Mouse (Mus musculus) testis, adult 2 months (tissue): ENCODE measurements around the gene Ercc4. TPM values are rescaled to one million over a fixed set of nuclear protein-coding genes. Genes with fewer than 3 reads are reported as not detected.

ENCODE experiments used
- H3K27ac ChIP-seq: fragments of 200-500 bp; 2 replicates; pipeline ENCODE4 v1.5.1; 2012; ENCODE audit warnings: low read depth, low read length; ENCODE audit not compliant: control insufficient read depth, insufficient read depth
- H3K27me3 ChIP-seq: fragments of 200-500 bp; 2 replicates; pipeline ENCODE4 v1.6.1; 2012; ENCODE audit warnings: mild to moderate bottlenecking, low read length, moderate library complexity; ENCODE audit not compliant: control insufficient read depth, insufficient read depth
- H3K36me3 ChIP-seq: fragments of 200-500 bp; 2 replicates; pipeline ENCODE4 v1.6.1; 2012; ENCODE audit warnings: mild to moderate bottlenecking, low read length; ENCODE audit not compliant: control insufficient read depth, insufficient read depth
- H3K4me1 ChIP-seq: fragments of 200-500 bp; 2 replicates; pipeline ENCODE4 v1.6.1; 2012; ENCODE audit warnings: low read length; ENCODE audit not compliant: control insufficient read depth, insufficient read depth
- H3K4me3 ChIP-seq: fragments of 200-500 bp; 2 replicates; pipeline ENCODE4 v1.5.1; 2012; ENCODE audit warnings: low read depth, mild to moderate bottlenecking, low read length, moderate library complexity, mixed read lengths; ENCODE audit not compliant: control insufficient read depth
- CTCF ChIP-seq: fragments of 200-500 bp; IDR thresholded peaks from 2 replicates; pipeline ENCODE4 v1.5.1; 2012; ENCODE audit warnings: low read depth, mild to moderate bottlenecking, inconsistent platforms, low read length, moderate library complexity; ENCODE audit not compliant: control insufficient read depth, insufficient read depth, insufficient replicate concordance
- POLR2A ChIP-seq: fragments of 200-500 bp; IDR thresholded peaks from 2 replicates; pipeline ENCODE4 v1.6.1; 2012; ENCODE audit warnings: low read depth, mild to moderate bottlenecking, inconsistent platforms, low read length, moderate library complexity; ENCODE audit not compliant: control insufficient read depth
- polyA plus RNA-seq: library from polyadenylated mRNA; depleted of rRNA; stranded (reverse); fragments of >200 nt; gene quantifications from 2 replicates; pipeline ENCODE4 v1.2.3, GENCODE M21; 2012

The Ercc4 gene
- polyA plus RNA-seq, 1 experiment = 30.7 TPM

DNA sequence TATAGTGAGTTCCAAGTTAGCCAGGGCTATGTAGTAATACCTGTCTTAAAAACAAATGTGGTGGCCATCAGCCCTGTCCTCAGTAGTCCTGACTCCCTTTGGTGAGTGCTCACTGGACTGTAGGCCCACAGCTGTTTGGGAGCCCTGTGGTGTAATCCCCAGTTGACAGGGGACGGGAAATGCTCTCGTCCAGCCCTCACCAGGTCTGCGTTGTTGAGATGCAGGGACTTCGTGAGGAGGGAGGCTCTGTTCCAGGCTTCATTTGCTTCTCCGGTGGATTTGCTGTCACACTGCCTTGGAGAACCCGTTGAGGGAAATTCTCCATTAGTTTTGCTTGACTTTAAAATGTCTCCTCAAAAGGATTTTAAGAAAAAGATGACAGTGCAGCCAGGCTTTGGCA lies 41.3 kb downstream of the Ercc4 start:
- Histone ChIP-seq H3K4me1 (no peaks in the 10 kb centered on the region), H3K27ac (no peak overlapping the region), H3K4me3 (no peak overlapping the region), H3K36me3 (peaks cover 3% of the 10 kb centered on the region), H3K27me3 (no peaks in the 10 kb centered on the region)
- TF ChIP-seq CTCF = no peak
- no peak for TF ChIP-seq POLR2A

DNA sequence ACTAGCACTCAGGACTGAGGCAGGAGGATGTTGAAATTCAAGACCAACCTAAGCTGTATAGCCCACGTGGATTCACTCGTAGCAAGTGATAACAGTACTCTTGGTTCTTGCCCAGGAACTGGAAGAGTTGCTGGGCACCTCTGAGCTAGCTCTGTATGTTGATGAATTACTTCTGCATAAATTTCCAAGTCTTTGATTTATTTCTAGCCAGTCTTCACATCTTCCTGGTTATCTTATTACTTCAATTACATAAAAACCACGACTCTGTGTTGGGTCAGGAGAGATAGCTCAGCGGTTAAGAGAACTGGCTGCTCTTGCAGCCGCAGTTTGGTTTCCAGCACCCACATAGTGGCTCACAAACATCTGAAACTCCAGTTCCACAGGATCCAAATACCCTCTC lies 43.0 kb downstream of the Ercc4 start:
- H3K4me1 ChIP-seq = no peaks in the 10 kb centered on the region
- H3K4me3 ChIP-seq = no peak overlapping the region
- H3K36me3 ChIP-seq = peaks cover 1% of the 10 kb centered on the region
- no peak overlapping the region for H3K27ac ChIP-seq
- no peak for TF ChIP-seq POLR2A
- TF ChIP-seq CTCF = no peak
- H3K27me3 ChIP-seq = no peaks in the 10 kb centered on the region

DNA sequence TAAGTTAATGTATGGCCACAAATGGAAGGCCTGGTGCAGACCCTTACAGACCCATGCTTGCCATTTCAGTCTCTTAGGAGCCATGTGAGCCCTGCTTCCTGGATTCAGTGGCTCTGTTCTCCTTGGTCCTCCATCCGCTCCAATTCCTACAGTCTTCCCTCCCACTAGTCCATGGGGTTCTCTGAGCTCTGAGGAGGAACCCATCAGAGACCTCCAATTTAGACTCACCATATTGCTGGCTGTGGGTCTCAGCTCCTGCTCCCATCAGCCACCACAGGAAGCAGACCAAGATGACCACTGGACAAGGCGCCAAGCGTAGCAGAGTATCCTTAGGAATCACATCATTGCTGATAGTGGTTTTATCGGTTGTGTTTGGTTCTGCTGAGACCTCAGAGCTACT lies 43.7 kb downstream of the Ercc4 start:
- TF ChIP-seq CTCF (no peak), POLR2A (no peak)
- Histone ChIP-seq H3K4me1 (no peaks in the 10 kb centered on the region), H3K4me3 (no peak overlapping the region), H3K27me3 (no peaks in the 10 kb centered on the region), H3K36me3 (no peaks in the 10 kb centered on the region; the same call in 1 of the 2 replicates), H3K27ac (no peak overlapping the region)

DNA sequence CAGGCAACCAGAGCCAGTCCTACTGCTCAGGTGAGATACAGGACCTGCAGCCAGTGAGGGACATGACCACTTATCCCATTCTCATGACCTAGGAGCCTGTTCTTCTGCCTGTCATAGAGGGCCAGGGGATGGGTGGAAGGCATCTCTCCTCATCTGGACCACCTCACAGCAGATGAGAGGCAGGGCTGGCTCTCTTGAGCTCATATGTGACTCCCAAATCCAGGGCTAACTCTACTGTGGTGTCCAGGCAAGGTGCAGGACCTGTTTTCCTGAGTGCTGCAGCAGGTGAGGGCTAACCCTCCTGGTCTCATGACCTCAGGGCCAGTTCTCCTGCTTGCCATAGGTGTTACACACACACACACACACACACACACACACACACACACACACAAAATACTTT lies 44.9 kb downstream of the Ercc4 start:
- Histone ChIP-seq H3K36me3 (no peaks in the 10 kb centered on the region; the same call in 1 of the 2 replicates), H3K4me1 (peaks cover 2% of the 10 kb centered on the region; the same call in 1 of the 2 replicates), H3K27me3 (no peaks in the 10 kb centered on the region), H3K4me3 (no peak overlapping the region), H3K27ac (no peak overlapping the region)
- no peak for TF ChIP-seq POLR2A
- TF ChIP-seq CTCF = no peak

DNA sequence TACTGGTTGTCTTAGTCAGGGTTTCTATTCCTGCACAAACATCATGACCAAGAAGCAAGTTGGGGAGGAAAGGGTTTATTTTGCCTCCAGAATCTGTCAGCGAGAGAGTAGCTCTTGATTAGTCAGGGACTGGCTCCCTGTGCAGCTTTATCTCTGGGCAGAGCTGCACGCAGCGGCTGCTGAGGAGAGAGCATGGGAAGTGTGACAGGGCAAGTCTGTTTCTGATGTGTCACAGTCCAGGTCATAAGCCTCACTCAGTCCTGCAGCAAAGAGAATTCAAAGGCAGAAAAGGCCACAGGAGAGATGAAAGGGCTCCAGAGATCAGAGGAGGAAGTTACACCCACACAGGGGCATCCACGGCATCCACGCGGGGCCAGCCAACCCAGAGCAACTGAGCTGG lies 47.8 kb downstream of the Ercc4 start:
- no peaks in the 10 kb centered on the region for H3K36me3 ChIP-seq
- no peaks in the 10 kb centered on the region for H3K27me3 ChIP-seq
- peaks cover 5% of the 10 kb centered on the region for H3K4me1 ChIP-seq
- TF ChIP-seq POLR2A (no peak), CTCF (no peak)
- no peak overlapping the region for H3K4me3 ChIP-seq
- H3K27ac ChIP-seq = no peak overlapping the region

DNA sequence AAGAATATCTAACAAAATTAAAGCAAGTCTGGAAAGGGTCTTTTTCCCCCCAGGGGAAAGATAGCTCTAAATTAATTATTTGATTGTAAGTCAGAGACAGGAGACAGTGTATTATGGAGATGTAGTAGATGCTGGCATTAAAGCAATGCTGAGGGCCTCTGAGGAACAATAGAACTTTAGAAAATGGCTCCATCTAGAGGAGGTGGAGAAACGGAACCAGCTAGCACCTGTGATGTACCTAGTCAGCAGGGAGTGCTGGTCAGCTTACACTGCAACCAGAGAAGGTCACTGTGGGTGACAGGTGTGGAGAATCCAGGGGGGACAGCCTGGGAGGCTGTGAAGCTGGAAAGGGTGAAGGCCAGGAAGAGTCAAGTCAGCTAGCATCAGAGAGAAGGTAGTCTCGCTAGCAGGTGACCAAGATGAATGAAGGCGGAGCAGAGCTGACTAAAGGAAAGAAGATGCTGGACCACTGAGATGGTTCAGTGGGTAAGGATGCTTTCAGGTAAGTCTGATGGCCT lies 48.7 kb downstream of the Ercc4 start:
- Histone ChIP-seq H3K4me1 (peaks cover 5% of the 10 kb centered on the region), H3K4me3 (peak overlapping the region; percentile 48), H3K27me3 (no peaks in the 10 kb centered on the region), H3K27ac (no peak overlapping the region), H3K36me3 (no peaks in the 10 kb centered on the region)
- TF ChIP-seq CTCF (no peak), POLR2A (no peak)

DNA sequence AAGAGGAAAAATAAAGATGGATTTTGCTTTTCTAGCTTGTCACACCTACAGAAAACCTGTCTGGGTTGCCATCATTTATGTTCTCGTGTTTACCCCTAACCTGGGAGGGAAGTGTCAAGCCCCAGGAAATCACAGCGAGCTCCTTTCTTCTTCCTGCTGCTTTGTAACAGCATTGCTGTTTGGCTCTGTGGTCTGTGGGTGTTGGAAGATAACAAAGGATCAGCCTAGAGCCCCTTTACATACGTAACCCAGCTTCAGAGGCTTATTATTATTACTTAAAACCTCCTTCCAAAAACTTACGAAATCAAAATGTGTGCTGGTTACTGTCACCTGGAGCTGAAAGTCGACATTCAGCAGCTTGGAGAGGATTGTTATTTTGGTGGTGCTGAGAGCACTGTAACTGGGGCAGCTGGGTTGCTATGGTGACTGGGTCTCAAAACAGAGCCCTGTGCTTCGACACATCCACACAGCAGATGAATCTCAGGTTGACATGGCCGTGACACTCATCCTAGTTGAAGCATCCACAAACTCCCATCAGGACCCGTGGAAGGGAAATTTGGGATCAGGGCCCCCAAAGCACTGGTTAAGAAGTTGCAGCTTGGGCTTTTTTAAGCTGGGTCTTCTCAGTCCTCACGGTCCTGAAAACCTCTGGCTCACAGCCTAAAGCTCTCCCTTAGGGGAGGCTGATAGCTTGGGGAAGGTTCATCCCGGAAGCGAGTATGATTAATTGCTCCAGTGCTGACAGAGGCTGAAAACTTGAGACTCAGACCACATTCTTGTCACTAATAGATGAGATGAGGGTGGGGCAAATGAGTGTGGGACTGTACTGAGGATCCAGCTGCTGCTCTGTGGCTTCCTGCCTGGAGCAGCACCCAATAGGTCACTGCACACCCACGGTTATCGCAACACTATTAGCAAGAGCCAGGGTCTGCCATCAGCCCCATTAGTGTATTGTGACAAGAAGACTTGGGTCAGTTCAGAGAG lies 49.7 kb downstream of the Ercc4 start:
- H3K4me1 ChIP-seq = peaks cover 5% of the 10 kb centered on the region
- peak overlapping the region; percentile 41 for H3K4me3 ChIP-seq
- no peaks in the 10 kb centered on the region for H3K36me3 ChIP-seq
- TF ChIP-seq POLR2A (no peak), CTCF (no peak)
- no peaks in the 10 kb centered on the region for H3K27me3 ChIP-seq
- no peak overlapping the region for H3K27ac ChIP-seq
